Mouse (Mus musculus) cerebellum, adult 9-10 months (tissue): ENCODE results near the gene Jph4.

Experiments
- DNase-seq: peaks from one replicate; pipeline ENCODE4 v3.0.0; 2022

Gene Jph4

GRCm38 (mm10) chr14:55093927-55094326, 22.8 kb downstream of the Jph4 start:
- peak; percentile 69 for DNase-seq

- DNase-seq: peak; percentile 97
Measured at GRCm38 (mm10) chr14:55092011-55092577, 24.6 kb downstream of the Jph4 start, which contains the start of gene Zfhx2. Zfhx2 (minus strand) TSS chr14:55092324.

GRCm38 (mm10) chr14:55091209-55091865, 25.4 kb downstream of the Jph4 start:
- DNase-seq: peak; percentile 62

- DNase-seq: peak; percentile 72
Measured at GRCm38 (mm10) chr14:55089199-55089947, 27.4 kb downstream of the Jph4 start.

GRCm38 (mm10) chr14:55086009-55086514, 30.7 kb downstream of the Jph4 start:
- no peak for DNase-seq

- no peak for DNase-seq
Measured at GRCm38 (mm10) chr14:55085324-55086008, 31.3 kb downstream of the Jph4 start.

GRCm38 (mm10) chr14:55083481-55083880, 33.3 kb downstream of the Jph4 start:
- no peak for DNase-seq

- no peak for DNase-seq
Measured at GRCm38 (mm10) chr14:55081105-55081504, 35.6 kb downstream of the Jph4 start.

GRCm38 (mm10) chr14:55079214-55079970, 37.3 kb downstream of the Jph4 start:
- peak; percentile 89 for DNase-seq

GRCm38 (mm10) chr14:55078366-55078989, 38.3 kb downstream of the Jph4 start:
- DNase-seq: no peak

- no peak for DNase-seq
Measured at GRCm38 (mm10) chr14:55077481-55078365, 39.0 kb downstream of the Jph4 start.

- no peak for DNase-seq
Measured at GRCm38 (mm10) chr14:55076956-55077355, 39.8 kb downstream of the Jph4 start.

GRCm38 (mm10) chr14:55076224-55076623, 40.5 kb downstream of the Jph4 start:
- peak; percentile 69 for DNase-seq

GRCm38 (mm10) chr14:55074416-55074815, 42.3 kb downstream of the Jph4 start:
- DNase-seq: no peak

GRCm38 (mm10) chr14:55071756-55072155, 45.0 kb downstream of the Jph4 start:
- no peak for DNase-seq

GRCm38 (mm10) chr14:55066042-55066441, 50.7 kb downstream of the Jph4 start:
- DNase-seq: no peak

GRCm38 (mm10) chr14:55065391-55065790, 51.3 kb downstream of the Jph4 start:
- no peak for DNase-seq

- peak; percentile 74 for DNase-seq
Measured at GRCm38 (mm10) chr14:55064481-55065370, 52.0 kb downstream of the Jph4 start.

- peak; percentile 74 for DNase-seq
Measured at GRCm38 (mm10) chr14:55063581-55064381, 53.0 kb downstream of the Jph4 start.
